15 mouse cellular contexts compared by ENCODE assay signal in genomic region chr8:121875045-121875444, GRCm38 (mm10). TPM values are rescaled to one million over a fixed set of nuclear protein-coding genes. Genes with fewer than 3 reads are reported as not detected.
DNase-seq lines count a peak whose midpoint lies in the region; ATAC-seq and TF ChIP-seq lines count a peak whose summit lies in the region.
"Had no signal": no experiment of that assay in that cellular context is flagged by ENCODE, and none has a peak within 500 bp of the region (broad histone marks: within the 10 kb centered on the region; RNA-seq: fewer than 3 reads in every experiment).

No protein-coding gene starts in this region.

- 36% methylated on average over 3 of the region's 3 CpGs for WGBS in heart, embryonic 16.5 days
- 38% methylated on average over 3 of the region's 3 CpGs for WGBS in heart, adult 2 months
- WGBS in limb, embryonic 15.5 days = 17% methylated on average over 3 of the region's 3 CpGs
- 90% methylated on average over 3 of the region's 3 CpGs for WGBS in midbrain, embryonic 13.5 days

- H3K27me3 ChIP-seq in heart, embryonic 16.5 days (ENCODE audit: control insufficient read depth, insufficient read depth, low read length) = 0 out of 2 replicates have a peak, but pooled peaks cover 4% of the 10 kb centered on the region
- no peaks in the 10 kb centered on the region for H3K27me3 ChIP-seq in heart, adult 2 months (ENCODE audit: control insufficient read depth, insufficient read depth, low read length)
- H3K27me3 ChIP-seq in limb, embryonic 15.5 days = no peaks in the 10 kb centered on the region
- no peaks in the 10 kb centered on the region for H3K27me3 ChIP-seq in midbrain, embryonic 13.5 days
- H3K27me3 ChIP-seq: Patski had no signal

- no peak overlapping the region for H3K4me2 ChIP-seq in heart, embryonic 16.5 days (ENCODE audit: low read depth, low read length)
- H3K4me2 ChIP-seq in limb, embryonic 15.5 days = no peak overlapping the region
- no peak overlapping the region for H3K4me2 ChIP-seq in midbrain, embryonic 13.5 days (replicated peaks)

- TF ChIP-seq POLR2A in heart, adult 2 months (IDR thresholded peaks at IDR 0.05; ENCODE audit: insufficient read depth, low read depth, low read length) = no peak

- no peak for TF ChIP-seq CTCF in heart, adult 2 months (IDR thresholded peaks at IDR 0.05)

- peaks cover 26% of the 10 kb centered on the region for H3K4me1 ChIP-seq in heart, embryonic 16.5 days (ENCODE audit: control insufficient read depth, insufficient read depth, low read length)
- H3K4me1 ChIP-seq in heart, adult 2 months (ENCODE audit: control insufficient read depth, insufficient read depth, low read length) = peaks cover 6% of the 10 kb centered on the region
- H3K4me1 ChIP-seq in limb, embryonic 15.5 days = peaks cover 44% of the 10 kb centered on the region
- H3K4me1 ChIP-seq in midbrain, embryonic 13.5 days (replicated peaks) = peaks cover 9% of the 10 kb centered on the region

- no peak for ATAC-seq in heart, embryonic 16.5 days (replicated peaks; ENCODE audit: extremely low read depth, insufficient read depth, low FRiP score)
- no peak for ATAC-seq in limb, embryonic 15.5 days (ENCODE audit: insufficient number of reproducible peaks, low FRiP score, low TSS enrichment, low read depth)
- no peak for ATAC-seq in midbrain, embryonic 13.5 days
- ATAC-seq: CD4-positive, CD25-positive, alpha-beta regulatory T cell, adult 4 months; Patski had no signal

- peak overlapping the region; percentile 6; the same call in 1 of the 2 replicates for H3K27ac ChIP-seq in heart, embryonic 16.5 days (ENCODE audit: low read length)
- no peak overlapping the region for H3K27ac ChIP-seq in heart, adult 2 months
- peak overlapping the region; percentile 68 for H3K27ac ChIP-seq in limb, embryonic 15.5 days
- H3K27ac ChIP-seq in midbrain, embryonic 13.5 days = no peak overlapping the region
- H3K27ac ChIP-seq: midbrain, embryonic 10.5 days had no signal

- no peak overlapping the region for H3K4me3 ChIP-seq in heart, embryonic 16.5 days (ENCODE audit: low read length)
- H3K4me3 ChIP-seq in heart, adult 2 months = no peak overlapping the region
- H3K4me3 ChIP-seq in limb, embryonic 15.5 days = no peak overlapping the region
- H3K4me3 ChIP-seq in midbrain, embryonic 13.5 days (replicated peaks) = no peak overlapping the region
- H3K4me3 ChIP-seq: midbrain, embryonic 10.5 days had no signal

- intact Hi-C loops in heart, adult 2 months (cut with DNase I) = no loop called here
- intact Hi-C loops in left cerebral cortex, postnatal 25 days (cut with DNase I) = no loop called here
- intact Hi-C loops in left cerebral cortex, postnatal 10 days (cut with DNase I) = no loop called here

- no peaks in the 10 kb centered on the region for H3K79me2 ChIP-seq in heart, adult 2 months (replicated peaks; ENCODE audit: control insufficient read depth, insufficient read depth, low read length)

- no peak for TF ChIP-seq EP300 in heart, adult 2 months (IDR thresholded peaks at IDR 0.05; ENCODE audit: insufficient read depth, low read depth, low read length)

- H3K9me3 ChIP-seq in heart, embryonic 16.5 days (replicated peaks; ENCODE audit: control insufficient read depth, low read length) = no peaks in the 10 kb centered on the region
- no peaks in the 10 kb centered on the region for H3K9me3 ChIP-seq in limb, embryonic 15.5 days
- H3K9me3 ChIP-seq in midbrain, embryonic 13.5 days = no peaks in the 10 kb centered on the region
- H3K9me3 ChIP-seq: midbrain, embryonic 10.5 days had no signal

- no peak overlapping the region for H3K9ac ChIP-seq in heart, embryonic 16.5 days (ENCODE audit: low read length)
- no peak overlapping the region for H3K9ac ChIP-seq in heart, adult 2 months (ENCODE audit: low read depth, low read length)
- no peak overlapping the region for H3K9ac ChIP-seq in limb, embryonic 15.5 days
- no peak overlapping the region for H3K9ac ChIP-seq in midbrain, embryonic 13.5 days (replicated peaks)

- DNase-seq in heart, adult 2 months = no peak
- DNase-seq in left cerebral cortex, postnatal 25 days (ENCODE audit: low spot score in 2 of 2) = peak; percentile 38 to 70
- DNase-seq in left cerebral cortex, postnatal 10 days (ENCODE audit: extremely low spot score in 1 of 2, low spot score in 2 of 2) = no peak
- DNase-seq in brain, adult 2 months (ENCODE audit: low read depth, low spot score) = peak; percentile 61
- DNase-seq: adrenal gland, adult 8-10 months; cerebellum, postnatal 36 days; kidney, adult 18-20 months; lung, adult 18-20 months; thymus, postnatal 4 days had no signal

- H3K36me3 ChIP-seq in heart, embryonic 16.5 days (ENCODE audit: control insufficient read depth, insufficient read depth) = no peaks in the 10 kb centered on the region
- H3K36me3 ChIP-seq in heart, adult 2 months (ENCODE audit: control insufficient read depth, insufficient read depth, low read length) = no peaks in the 10 kb centered on the region
- no peaks in the 10 kb centered on the region for H3K36me3 ChIP-seq in limb, embryonic 15.5 days
- no peaks in the 10 kb centered on the region for H3K36me3 ChIP-seq in midbrain, embryonic 13.5 days

RNA-seq across cellular contexts. Expression of gene Slc7a5, which starts 32.4 kb away (rescaled TPM):
- 14.4 TPM in 2 replicates for polyA plus RNA-seq in heart, embryonic 16.5 days (2015; fragmentation: Nextera tagmentation; extraction: Ambion mirVana)
- total RNA-seq in heart, adult 2 months (2021) = 1 to 10 TPM; 3.1 to 4.6 TPM
- polyA plus RNA-seq in heart, adult 2 months (2012; rRNA removed) = 5.0 and 5.2 TPM in 2 replicates
- total RNA-seq in left cerebral cortex, postnatal 25 days (2021) = 10 to 100 TPM; 65.8 to 76.2 TPM
- 100 to 1,000 TPM; 132 to 155 TPM for total RNA-seq in left cerebral cortex, postnatal 10 days (2021)
- polyA plus RNA-seq in limb, embryonic 15.5 days (2015; fragmentation: Nextera tagmentation; extraction: Ambion mirVana) = 24.5 and 27.4 TPM in 2 replicates
- 34.2 and 37.3 TPM in 2 replicates for polyA plus RNA-seq in midbrain, embryonic 13.5 days (2015; fragmentation: Nextera tagmentation; extraction: Ambion mirVana)

RNA-seq across cellular contexts. Expression of gene Klhdc4, which starts 45.7 kb away (rescaled TPM):
- polyA plus RNA-seq in heart, embryonic 16.5 days (2015; fragmentation: Nextera tagmentation; extraction: Ambion mirVana) = 25.6 and 27.0 TPM in 2 replicates
- total RNA-seq in heart, adult 2 months (2021) = 10 to 100 TPM; 11.2 to 12.6 TPM
- polyA plus RNA-seq in heart, adult 2 months (2012; rRNA removed) = 9.6 and 11.0 TPM in 2 replicates
- total RNA-seq in left cerebral cortex, postnatal 25 days (2021) = 10 to 100 TPM; 28.0 to 28.1 TPM
- total RNA-seq in left cerebral cortex, postnatal 10 days (2021) = 10 to 100 TPM; 33.0 to 34.0 TPM
- 31.5 and 34.2 TPM in 2 replicates for polyA plus RNA-seq in limb, embryonic 15.5 days (2015; fragmentation: Nextera tagmentation; extraction: Ambion mirVana)
- polyA plus RNA-seq in midbrain, embryonic 13.5 days (2015; fragmentation: Nextera tagmentation; extraction: Ambion mirVana) = 45.5 and 45.7 TPM in 2 replicates

Comparison
In these comparisons a context has a peak if more than half of its experiments do, and no peak if none do; other contexts are left out.
1. H3K27ac ChIP-seq: peak in heart, embryonic 16.5 days (single experiment) and limb, embryonic 15.5 days (single experiment); none in heart, adult 2 months (single experiment) and midbrain, embryonic 13.5 days (single experiment).
2. DNase-seq: peak in left cerebral cortex, postnatal 25 days (2 of 2) and brain, adult 2 months (single experiment); none in heart, adult 2 months (0 of 2) and left cerebral cortex, postnatal 10 days (0 of 2).